Mouse (Mus musculus) urinary bladder, postnatal 10 days (tissue): Measurements from ENCODE around the gene Lgals8.

Experiments used
- DNase-seq: peaks from one replicate; pipeline ENCODE4 v3.0.0; 2022; ENCODE audit warnings: low spot score

Lgals8 gene

GRCm38 (mm10) chr13:12460881-12461729 lies 3.6 kb downstream of the Lgals8 start:
- DNase-seq = peak; percentile 79

DNA sequence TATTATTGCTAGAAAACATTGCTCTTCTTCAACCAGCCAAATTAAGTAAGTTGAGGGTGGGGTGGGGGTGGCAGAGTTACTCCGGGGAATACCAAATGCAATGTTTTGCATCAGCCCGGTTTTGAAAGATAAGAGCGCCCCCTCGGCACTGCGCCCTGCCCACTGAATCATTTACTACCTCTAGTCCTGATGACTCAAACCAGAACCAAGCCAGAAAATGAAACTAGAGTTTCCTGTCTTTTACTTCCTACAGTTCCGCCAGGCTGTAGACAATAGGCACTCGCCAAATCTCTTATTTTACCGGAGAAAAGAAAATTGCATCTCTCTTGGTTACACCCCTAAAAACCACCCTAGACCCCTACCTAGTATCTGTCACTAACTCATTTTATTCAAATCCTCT lies 4.3 kb downstream of the Lgals8 start:
- DNase-seq = no peak

- no peak for DNase-seq
These were observed 8.0 kb downstream of the Lgals8 start for GRCm38 (mm10) chr13:12456711-12457110.

DNA sequence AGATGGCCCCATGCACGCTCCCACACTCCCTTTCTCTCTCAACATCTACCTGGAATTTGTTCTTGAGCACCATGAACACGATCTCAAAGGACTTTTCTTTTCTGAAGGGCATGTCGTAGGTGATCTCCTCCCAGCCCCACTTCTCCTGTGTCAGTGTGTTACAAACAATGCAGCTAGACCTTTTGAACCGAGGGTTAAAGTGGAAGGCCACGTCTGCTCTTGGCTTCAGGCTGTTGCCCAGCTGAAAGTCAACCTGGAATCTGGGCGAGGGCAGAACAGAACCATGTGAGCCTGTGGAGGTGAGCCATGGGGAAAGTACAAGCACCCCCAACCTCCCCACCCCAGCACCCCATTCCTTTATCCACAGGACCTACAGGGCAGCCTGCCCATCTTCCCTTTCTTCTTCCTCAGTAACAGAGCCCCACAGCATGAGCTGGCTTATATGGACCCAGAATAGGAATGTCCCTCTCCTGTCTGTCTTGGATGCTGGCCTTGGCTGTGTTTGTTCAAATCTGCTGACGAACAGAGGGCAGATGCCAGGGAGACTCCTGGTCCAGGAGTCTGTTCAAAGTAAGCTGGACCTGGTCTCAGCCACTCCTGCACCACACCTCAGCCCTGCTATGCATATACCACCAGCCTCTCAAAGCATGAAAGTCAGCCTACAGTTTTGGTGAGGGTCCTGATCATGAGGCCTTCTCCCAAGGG lies 9.9 kb downstream of the Lgals8 start:
- DNase-seq = no peak

GRCm38 (mm10) chr13:12453150-12453549 lies 11.6 kb downstream of the Lgals8 start:
- no peak for DNase-seq

- no peak for DNase-seq
These were observed 22.6 kb downstream of the Lgals8 start for GRCm38 (mm10) chr13:12442008-12442587.

DNA sequence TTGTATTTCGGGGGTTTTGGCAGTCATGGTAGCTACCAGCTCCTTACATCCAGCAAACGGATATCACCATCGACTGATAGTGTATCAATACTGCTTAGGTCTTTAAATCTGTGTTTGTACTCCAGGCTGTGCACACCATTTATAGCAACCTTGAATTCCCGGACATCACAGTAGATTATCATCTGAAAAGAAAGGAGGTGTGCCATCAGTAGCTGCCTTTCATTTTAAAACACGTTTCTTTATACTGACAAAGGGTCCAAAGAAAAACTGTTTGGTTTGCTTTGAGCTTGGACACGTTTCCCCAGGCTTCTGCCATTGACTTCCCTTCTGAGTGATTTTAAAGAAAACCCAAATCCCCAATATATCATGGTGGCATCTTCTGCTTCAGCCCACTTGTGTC lies 23.9 kb downstream of the Lgals8 start:
- DNase-seq = no peak

- no peak for DNase-seq
These were observed 25.2 kb downstream of the Lgals8 start for GRCm38 (mm10) chr13:12439586-12439985.

DNA sequence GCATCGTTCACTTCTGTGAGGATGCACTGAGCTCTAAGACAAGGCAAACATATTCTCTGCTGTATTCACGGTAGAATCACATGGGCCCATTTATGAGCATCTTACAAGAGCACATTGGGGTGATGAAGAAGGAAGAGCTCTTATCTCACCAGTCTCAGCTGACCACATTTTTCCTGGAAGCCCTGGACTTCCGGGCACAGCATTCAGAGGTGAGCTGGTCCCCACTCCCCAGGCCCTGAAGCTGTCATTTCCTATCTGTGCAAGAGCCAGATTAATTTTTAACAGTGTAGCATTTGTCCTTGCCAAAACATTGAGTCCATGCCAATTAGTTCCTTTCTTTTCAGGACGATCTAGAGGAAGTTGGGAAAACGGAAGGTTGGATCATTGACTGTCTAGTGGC lies 30.9 kb downstream of the Lgals8 start:
- no peak for DNase-seq

GRCm38 (mm10) chr13:12428556-12428955 lies 36.2 kb downstream of the Lgals8 start:
- no peak for DNase-seq

DNA sequence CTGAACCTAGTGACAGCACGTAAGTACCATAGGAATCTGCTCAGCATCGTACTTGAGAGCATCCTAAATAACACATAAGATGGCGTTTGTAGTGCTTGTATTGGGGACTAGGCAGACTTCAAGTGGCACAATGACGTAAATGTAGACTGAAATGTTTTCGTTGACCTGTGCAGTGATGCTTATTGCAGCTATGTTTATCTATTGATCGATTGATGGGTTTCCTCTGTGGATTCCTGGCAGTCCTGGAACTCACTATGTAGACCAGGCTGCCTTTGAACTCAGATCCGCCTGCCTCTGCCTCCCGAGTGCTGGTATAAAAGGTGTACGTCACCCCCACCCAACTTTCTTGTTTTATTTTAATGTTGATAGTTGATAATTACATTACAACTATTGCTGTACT lies 44.1 kb downstream of the Lgals8 start:
- DNase-seq = no peak

DNA sequence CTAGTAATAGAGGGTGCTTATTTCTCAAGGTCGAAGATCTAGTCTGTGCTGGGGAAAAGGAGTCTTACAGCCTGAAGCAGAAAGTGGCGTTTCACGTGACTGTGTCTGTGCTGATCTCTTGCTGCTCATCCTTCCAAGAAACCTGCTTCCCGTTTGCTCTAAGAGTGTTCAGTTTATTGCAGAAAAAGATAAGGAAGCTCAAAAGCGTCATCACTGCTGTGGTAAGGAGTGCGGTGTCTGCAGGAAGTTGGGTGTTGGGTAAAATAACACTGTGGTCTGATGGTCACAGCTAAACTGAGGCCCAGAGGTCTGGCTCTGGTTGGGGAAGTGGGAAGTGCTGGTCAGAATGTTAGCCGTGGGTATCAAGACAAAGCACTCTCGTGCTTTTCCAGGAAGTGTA lies 52.7 kb downstream of the Lgals8 start:
- no peak for DNase-seq

DNA sequence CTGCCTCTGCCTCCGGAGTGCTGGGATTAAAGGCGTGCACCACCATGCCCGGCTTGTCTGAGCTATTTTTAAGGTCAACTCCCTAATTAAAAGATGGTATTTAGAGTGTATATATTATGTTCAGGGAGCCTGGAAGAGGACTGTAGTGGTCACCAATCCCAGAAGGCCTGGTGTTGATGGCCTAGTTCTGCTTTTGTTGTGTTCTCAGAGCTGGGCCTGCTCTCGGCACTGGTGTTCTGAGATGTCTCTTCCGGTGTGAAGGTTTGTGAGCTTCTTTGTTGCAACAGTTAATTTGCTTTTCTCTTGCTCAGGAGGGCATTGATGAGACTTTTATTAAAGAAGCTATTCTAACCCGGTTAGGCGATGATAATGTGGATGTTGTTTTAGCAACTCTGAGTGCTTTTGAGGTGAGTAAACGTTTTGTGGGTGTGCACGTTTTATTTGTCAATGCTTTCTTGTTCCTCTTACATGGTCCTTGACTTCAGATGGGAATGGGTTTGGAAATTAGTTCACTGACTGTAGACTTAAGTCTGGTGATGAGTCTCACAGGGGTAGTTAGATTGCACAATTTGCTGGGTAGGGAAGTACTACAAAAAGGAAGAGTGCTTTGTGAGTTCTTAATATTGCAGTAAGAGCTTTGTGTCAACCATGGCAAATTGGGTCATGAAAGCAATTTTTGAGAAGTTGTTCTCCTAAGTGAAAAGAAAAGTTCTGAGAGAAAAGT lies 56.2 kb downstream of the Lgals8 start:
- DNase-seq = no peak

DNA sequence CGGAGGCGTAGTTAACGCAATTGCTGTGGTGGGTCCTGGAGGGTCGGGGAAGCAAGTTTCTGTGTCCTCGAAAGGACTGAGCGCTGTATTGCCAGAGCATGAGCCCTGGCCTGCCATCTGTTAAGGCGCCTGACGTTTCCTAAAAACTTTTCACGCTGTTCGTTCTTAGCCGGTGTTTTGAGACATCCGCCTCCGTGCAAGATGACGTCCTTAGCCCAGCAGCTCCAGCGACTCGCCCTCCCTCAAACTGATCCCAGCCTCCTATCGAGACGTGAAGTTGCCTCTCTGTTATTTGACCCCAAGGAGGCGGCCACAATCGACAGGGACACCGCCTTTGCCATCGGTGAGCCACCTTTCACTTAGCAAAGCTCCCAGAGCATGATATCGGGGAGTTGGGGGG lies 69.2 kb downstream of the Lgals8 start:
- DNase-seq = no peak

DNA sequence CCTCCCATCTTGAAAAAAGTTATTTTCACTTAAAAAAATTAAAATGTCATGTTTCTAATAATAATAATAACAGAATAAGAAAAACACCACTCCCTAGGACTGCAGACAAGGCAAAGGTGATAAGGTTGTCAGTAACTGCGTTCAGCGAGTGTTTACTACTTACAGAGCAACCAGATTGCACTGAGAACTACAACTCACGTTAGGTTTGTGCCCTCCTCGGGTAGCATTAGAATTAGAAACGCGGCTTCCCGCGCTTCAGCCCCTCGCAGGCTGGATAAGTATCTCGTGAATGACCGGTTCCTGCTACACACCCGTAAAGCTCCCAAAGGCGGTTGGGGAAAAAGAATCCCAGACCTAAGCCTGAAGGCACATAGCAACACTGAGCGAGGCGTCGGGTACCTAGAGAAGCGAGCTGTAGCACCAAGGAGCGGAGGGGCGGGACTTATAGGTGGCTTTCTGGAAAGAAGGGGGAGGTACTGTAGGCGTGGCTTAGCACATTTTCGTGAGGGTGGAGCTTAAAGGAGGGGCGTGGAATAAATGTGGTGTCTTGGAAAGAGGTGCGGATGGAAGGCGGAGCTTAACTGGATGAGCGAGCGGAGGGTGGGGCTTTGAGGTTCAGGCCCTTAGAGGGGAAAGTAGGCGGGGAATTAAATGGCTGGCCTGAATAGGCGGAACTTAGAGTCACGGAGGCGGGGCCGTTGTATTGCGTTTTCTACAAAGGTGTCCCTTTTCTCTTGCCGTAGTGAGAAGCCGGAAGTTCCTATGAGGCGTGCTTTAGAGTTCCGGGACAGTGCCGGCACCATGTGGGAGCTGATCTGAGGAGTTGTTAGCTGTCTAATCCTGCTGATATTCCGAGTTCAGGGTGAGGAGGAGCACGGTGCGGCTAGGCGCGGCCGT lies 69.9 kb downstream of the Lgals8 start, which contains the start of gene Heatr1:
Heatr1 (plus strand) TSS at position 419 of the 897 bp plus-strand sequence.
- peak; percentile 58 for DNase-seq
